Mouse (Mus musculus): ENCODE measurements around the gene Ffar2.

DNA sequence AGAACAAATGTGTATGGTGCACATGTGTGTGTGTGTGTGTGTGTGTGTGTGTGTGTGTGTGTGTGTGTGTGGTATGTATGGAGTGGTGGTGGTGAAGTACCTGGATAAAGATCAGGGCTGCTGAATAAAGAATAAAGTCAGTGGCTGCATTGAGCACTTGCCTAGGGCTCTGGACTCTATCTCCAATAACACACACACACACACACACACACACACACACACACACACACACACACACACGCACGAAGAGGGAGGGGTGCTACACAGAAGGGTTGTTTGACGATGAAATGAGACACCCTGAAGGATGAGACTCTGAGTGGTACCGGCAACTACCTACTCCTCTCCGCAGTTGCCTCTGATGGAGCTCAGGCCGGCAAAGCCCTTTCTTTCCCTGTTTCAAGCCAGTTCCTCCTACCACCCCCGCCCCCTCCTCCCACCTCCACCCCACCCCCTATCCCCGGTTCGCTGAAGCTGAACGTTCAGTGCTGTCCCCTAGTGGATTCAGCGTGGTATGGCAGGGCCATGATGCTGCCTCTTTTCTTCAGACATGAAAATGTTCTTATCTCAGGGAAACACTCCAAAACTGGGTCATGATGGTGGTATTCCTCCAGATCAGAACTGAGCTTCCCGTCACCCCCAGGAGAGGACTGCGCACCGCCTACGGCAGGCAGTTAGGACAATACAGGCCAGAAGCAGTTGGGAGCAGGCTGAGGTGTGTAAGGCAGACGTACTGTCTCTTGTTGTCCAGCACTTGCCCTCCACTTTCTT, 36.2 kb upstream of the Ffar2 start:
- TF ChIP-seq CTCF (IDR thresholded peaks at IDR 0.05; ENCODE audit: control insufficient read depth, insufficient read depth, low read length) (peak; percentile 78), POLR2A (IDR thresholded peaks at IDR 0.05; ENCODE audit: borderline replicate concordance, control insufficient read depth, low read depth, low read length) (no peak)
